Comparison of ENCODE assay signal across 16 mouse cellular contexts in the genomic region with DNA sequence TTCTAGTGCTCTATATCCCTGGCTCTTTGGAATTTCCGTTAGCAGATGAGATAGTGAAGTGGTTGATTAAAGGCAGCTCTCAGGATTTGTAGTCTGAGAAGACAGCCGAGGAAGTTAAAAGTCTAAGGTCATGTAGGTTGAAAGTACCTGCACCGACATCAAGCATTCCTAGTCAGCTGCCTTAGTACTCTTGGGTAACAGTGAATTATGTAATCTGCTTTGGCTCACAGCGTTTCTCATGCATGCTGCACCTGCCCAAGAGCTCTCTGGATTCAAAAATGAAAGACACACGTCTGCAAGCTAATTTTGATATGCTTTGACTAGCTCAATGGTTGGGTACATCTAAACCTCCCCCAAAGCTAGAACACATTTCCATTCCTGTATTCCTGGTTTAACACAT.
DNase-seq lines count a peak whose midpoint lies in the region; TF ChIP-seq lines count a peak whose summit lies in the region.
"Had no signal": no experiment of that assay in that cellular context is flagged by ENCODE, and none has a peak within 500 bp of the region (broad histone marks: within the 10 kb centered on the region; RNA-seq: fewer than 3 reads in every experiment).

No protein-coding gene starts in this region.

- DNase-seq in cerebellum, adult 11-12 months, result peak; percentile 14
- no peak for DNase-seq in cerebellum, adult 8-10 months
- DNase-seq in lung, postnatal 25 days (ENCODE audit: low spot score), result peak; percentile 1
- no peak for DNase-seq in lung, adult 2 months
- DNase-seq in cerebellum, adult 9-10 months, result peak; percentile 36
- no peak for DNase-seq in heart, postnatal 36 days
- DNase-seq: adrenal gland, postnatal 14 days; embryo, embryonic 11 days; gastrocnemius, postnatal 10 days; heart, adult 18-20 months; heart, postnatal 14 days had no signal

- TF ChIP-seq POLR2A in lung, adult 2 months (IDR thresholded peaks at IDR 0.05; ENCODE audit: borderline replicate concordance, extremely low read depth, low read depth, low read length), result no peak

- WGBS in lung, adult 2 months, result 49% methylated on average over 5 of the region's 5 CpGs

- intact Hi-C loops in heart, postnatal 36 days (cut with DNase I), result no loop called here

- H3K4me1 ChIP-seq in lung, adult 2 months (ENCODE audit: control insufficient read depth, insufficient read depth, low read length), result no peaks in the 10 kb centered on the region
- H3K4me1 ChIP-seq: embryonic facial prominence, embryonic 15.5 days; forebrain, embryonic 10.5 days; heart, embryonic 15.5 days; hindbrain, embryonic 15.5 days had no signal

- H3K4me3 ChIP-seq in lung, adult 2 months (replicated peaks; ENCODE audit: extremely low read depth, low read depth, low read length), result no peak overlapping the region
- H3K4me3 ChIP-seq: embryonic facial prominence, embryonic 15.5 days; erythroblast, embryonic 14.5 days; forebrain, embryonic 10.5 days; heart, embryonic 15.5 days; hindbrain, embryonic 15.5 days had no signal

- TF ChIP-seq CTCF in lung, adult 2 months (IDR thresholded peaks at IDR 0.05; ENCODE audit: insufficient read depth, low read length), result no peak

Comparison
In these comparisons a context has a peak if more than half of its experiments do, and no peak if none do; other contexts are left out.
1. DNase-seq: peak in cerebellum, adult 11-12 months (single experiment), lung, postnatal 25 days (single experiment) and cerebellum, adult 9-10 months (single experiment); none in cerebellum, adult 8-10 months (single experiment), lung, adult 2 months (single experiment) and heart, postnatal 36 days (0 of 2).